Mouse (Mus musculus): ENCODE measurements at regions not wholly inside any gene's neighbourhood (a gene's known extent, or its start where the extent isn't known, plus 50 kb on each side); places are given as distances from the start of the nearest gene placed in this dataset.

DNA sequence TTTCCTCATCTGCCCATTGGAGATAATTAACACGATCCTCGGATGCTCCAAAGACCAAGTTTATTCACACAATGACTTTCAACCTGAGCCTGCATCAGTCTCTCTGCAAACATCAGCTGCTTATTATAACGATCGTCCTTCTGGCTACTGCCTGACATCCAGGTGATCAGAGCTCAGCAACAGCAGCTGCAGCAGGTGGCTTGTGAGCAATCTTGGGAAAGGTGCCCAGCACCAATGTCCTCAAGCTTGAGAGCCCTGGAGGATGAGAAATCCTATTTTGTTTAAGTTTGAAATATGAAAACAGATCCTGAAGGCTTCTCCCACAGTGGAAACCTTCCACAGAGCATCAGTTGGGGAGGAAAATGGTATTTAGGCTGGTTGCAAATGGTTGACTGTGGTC is 242.8 kb downstream of the Prdm2 start:
- in situ Hi-C loops (cut with MboI, MseI) = no loop called here

DNA sequence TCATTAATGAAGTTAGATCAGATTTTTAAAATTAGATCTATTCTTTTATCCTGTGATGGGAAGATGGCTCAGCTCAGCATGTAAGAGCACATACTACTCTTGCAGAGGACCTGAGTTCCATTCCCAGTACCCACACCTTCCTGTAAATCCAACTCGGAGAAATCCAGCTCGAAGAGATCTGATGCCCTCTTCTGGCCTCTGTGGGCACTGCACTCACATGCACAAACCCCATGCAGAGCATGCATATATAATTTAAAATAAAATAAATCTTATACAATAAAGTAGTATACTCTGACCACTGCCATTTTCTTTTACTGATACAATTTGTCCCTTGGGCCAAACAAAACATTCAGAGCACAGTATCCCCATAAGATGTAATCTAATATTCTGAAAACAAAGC is 245.2 kb downstream of the Prdm2 start:
- in situ Hi-C loops (cut with MboI, MseI) = no loop called here

DNA sequence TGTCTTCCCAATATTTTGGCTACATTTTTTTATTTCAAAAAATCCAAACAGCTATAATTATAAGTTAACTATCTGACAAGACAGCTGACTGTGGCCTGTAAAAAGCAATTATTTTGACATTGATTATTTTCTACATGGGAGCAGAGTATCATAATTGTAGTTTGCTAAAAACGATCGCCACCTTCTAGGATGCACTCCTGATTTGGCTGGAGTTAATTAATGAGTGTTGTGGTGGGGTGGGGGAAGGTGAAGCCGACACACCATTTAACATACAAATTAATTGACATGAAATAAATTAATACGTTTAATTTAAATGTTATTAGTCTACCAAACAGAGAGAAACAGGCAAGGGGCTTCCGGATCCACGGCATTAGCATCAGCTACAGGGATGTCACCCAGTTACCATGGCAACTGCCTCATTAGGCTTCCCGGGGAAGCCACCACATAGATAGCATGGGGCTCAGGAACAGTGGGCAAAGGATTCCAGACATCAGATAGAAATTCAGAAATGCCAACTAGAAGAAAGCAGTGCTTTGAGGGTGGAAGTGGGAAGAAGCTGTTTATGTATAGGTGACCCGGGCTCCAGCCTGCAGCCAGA is 255.9 kb downstream of the Prdm2 start:
- in situ Hi-C loops (cut with MboI, MseI) = no loop called here

DNA sequence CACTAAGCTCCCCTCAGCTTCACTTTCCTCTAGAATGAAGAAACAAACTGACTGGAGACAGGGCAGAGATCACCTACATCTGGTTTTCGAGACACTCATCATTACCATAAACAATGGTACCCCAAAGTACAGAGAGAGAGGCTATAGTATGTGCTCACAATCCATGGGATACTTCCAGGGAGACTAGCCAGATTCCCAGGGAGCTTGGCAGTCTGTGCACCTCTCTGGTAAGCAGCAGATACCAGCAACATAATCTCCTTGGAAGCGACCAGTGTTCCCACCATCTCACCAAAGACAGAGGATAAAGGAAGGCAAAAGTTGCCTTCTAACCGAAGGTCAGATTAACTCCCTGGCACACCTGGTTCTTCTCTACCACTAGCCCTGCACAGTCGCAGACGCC is 256.4 kb downstream of the Prdm2 start:
- in situ Hi-C loops (cut with MboI, MseI) = no loop called here

DNA sequence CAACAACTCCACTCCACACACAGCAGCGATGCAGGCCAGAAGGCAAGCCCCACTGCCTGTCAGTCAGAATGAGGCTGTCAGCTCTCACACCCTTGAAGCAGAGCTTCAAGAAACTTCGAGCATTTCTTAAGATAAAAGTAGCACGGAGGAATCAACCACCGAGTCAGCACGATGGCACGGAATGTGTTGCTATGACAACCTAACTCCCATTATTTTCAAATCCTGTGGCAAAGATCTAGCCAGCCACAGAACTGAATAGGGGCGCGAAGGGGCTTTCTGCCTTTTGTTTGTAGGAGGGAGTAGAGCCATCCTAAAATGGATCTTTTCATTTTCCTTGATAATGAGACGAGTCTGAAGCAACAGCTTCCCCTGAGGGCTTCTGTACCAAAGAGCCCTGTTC is 259.1 kb downstream of the Prdm2 start:
- in situ Hi-C loops (cut with MboI, MseI) = no loop called here

DNA sequence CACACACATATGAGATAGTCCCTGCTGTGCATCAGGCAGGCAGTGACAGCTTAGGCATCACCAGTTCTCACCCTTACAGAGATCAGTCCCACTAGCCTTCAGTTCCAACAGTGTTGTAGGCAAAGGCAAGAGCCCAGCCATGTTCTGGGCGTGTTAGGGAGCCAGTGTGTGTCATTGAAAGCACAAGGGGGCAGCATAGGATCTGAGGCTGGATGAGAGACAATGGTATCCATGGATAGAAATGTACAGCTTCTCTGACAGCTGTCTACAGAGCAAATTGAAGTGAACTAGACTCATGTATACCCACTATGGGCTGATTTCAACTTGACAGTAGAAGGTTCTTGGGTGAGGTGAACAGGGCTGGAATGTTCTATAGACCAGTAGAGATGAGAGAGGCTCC is 259.9 kb downstream of the Prdm2 start:
- in situ Hi-C loops (cut with MboI, MseI) = no loop called here

DNA sequence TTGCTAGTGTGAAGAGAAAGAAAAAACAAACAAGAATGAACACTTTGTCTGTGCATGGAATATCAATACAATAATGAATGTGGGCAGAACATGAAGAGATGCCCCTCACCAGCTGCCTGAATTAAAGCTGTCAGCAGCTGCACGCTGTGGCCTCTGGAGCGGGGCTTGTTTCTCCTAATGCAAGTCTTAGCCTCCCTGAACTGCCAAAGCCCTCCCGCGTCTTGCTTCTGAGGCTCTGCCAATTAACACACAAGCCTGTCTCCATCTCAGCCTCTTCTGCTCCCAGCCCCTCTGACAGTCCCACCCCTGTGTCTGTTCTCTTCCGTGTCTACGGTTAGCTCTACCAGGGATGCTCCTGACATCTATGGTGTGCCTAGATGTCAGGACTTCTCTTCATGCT is 265.1 kb downstream of the Prdm2 start:
- in situ Hi-C loops (cut with MboI, MseI) = no loop called here

DNA sequence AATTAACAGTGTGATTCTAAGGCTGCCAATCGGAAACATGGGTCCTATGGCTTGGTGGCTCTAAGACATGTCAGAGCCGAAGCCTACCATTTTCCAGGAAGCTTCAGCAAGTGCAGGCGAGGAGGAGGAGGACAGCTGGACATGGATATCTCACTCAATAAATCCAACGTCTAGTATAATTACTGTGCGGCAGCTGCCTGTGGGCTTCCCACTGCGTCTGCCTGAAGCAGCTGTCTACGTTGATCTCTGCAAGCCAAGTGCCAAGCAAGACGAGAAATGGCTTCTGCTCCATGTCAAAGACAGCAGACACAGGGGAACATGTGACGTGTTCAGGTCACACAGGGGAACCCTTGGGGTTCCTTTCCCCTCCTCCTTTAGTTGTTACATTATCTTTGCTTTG is 279.2 kb downstream of the Prdm2 start:
- in situ Hi-C loops (cut with MboI, MseI) = no loop called here

DNA sequence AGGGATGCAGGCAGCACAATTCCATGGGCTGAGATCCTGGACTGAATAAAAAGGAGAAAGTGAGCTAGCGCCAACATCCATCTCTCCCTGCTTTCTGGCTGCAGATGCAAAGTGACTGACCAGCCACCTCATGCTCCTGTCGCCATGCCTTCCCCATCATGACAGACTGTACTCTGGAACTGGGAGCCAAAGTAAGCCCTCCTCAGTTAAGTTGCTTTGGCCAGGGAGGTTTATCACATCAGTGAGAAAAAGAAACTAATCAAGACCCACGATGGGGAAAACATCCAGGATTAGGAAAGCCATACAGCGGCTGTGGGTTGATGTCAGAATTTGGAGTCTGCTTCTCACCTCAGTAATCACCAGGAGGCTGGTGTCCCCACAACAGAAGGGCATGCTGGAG is 283.6 kb downstream of the Prdm2 start:
- in situ Hi-C loops (cut with MboI, MseI) = no loop called here

DNA sequence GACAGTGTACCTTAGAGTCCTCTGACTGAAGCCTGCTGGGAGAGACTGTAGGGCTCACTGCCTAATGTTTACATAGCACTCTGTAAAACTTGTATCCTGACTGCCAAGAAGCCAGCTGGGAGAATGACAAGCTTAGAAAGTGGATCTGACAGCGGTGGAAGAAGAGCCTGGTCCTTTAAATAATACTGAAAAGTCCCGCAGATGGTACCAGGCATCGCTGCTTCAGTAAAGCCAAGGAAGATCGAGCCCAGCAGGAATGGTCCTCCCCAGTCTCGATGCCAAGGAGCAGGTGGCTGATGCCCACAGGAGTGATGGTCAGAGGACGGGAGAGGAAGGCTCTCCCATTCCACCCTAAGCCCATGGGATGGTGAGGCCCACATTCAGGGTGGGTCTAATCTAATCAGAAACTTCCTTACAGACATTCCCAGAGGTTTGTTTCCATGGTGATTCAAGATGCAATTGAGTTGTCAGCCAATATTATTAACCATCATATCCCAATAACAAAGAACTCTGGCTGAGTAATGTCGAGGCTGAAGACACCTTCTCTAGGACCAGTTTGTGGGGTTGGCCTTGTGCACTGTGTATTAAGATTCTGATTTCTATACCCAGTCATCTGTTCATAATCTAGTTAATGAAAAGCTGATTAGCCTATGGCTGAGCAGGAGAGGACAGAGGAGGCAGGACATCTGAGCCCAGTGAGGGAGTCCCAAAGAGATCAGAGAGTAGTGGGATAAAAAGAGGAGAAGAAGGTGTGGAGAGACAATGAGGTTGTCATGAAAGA is 285.3 kb downstream of the Prdm2 start:
- in situ Hi-C loops (cut with MboI, MseI) = no loop called here

DNA sequence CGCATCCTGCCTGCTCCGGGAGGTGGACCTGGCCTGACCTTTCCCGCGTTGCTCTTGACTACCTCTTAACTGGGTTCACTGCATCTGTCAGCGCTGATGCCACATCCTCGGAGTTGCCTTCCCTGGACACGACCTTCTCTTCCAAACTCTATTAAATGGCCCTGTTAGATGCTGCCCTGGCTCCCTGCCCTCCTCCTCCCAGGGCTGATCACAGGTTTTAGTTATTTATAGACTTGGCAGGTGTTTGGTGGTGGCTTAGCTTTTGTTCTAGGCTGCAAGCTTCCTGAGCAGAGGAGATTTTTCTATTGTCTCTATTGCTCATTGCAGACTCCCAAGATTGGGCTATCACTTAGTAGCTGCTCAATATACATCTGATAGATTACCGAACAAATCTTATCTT is 287.7 kb downstream of the Prdm2 start:
- in situ Hi-C loops (cut with MboI, MseI) = no loop called here

DNA sequence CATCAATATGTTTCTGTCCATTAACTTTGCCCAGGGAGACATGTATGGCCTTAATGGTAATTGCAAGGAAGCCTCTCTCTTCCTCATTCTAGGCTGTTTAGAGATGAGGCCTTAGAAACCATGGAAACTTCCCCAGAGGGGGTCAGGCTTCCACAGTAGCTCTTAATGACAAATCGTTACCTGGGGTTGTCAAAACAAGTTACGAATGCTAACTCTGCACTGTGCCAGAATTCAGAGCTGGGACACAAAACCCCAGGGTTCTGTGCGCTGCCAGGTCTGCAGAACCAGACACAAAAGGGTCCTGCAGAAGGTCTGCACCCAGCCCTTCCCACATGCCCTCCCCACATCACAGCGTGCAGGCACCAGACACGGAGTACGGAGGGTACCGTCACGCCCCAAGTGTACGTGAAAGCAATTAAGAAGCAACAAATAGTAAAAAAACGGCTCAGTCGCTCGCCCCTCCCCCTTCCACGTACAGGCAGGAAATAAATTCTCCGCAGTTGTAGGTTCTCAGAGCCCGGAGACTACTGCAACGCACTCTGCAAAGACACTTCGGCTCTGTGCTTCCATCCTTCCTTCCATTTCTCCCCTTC is 303.3 kb downstream of the Prdm2 start:
- in situ Hi-C loops (cut with MboI, MseI) = no loop called here

DNA sequence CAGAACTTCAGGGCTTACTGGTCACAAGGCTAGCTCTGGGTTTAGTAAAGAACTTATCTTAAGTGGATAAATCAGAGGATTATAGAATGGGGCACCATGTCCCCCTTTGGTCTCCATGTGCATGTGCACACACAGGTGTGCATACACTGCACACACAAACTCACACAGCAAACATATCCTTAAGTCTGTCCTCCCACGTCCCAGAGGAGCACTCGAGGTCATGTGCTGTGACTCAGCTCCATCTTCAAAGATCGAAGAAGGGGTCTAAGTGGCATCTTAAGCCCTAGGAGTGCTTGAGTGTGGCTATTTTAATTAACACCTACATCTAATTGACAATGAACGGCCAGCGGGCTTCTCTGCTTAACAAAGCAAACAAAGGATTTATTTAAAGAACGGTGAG is 304.0 kb downstream of the Prdm2 start:
- in situ Hi-C loops (cut with MboI, MseI) = no loop called here

DNA sequence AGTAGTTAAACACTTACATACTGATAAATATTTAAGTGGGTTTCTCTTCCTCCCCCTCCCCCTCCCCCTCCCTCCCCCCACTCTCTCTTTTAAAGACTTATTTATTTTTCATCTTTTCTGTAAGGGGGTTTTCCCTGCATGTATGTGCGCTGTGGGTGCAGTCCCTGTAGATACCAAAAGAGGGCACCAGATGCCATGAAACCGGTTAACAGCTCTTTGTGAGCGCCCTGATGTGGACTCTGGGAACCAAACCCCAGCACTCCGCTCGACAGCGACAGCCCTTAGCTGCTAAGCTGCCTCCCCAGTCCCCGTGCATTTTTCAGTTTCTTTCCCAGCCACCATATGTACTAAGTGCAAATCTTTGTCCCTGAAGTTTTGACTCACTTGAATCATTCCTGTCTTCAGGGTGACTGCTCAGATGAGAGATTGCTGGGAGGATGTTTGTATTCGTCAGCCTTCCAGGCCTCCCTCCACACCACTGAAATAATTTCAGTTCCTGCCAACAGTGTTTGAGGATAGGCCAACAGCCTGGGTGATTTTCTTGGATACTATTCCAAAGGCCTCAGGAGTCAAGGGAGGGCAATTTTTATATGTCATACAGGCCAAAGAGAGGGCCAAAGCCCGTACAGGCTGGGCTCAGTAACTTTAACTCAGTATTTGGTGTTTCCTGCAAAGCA is 309.3 kb downstream of the Prdm2 start:
- in situ Hi-C loops (cut with MboI, MseI) = no loop called here

DNA sequence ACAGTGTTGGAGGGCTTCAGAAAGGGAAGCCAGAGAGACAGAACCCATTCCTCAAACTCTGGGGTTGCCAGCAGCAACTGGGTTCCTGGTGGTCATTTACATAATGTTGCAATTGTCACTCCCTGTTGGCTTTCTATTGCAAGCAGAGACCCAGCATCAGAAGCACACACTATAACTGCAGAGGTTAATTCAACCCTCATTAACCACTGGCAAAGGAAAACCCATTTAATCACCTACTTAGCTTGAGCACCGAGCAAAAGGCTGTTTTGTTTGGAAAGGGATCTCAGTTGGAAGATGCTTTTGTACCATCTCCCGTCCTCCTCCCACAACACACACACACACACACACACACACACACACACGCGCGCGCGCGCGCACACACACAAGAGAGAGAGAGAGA is 312.0 kb downstream of the Prdm2 start:
- in situ Hi-C loops (cut with MboI, MseI) = no loop called here

DNA sequence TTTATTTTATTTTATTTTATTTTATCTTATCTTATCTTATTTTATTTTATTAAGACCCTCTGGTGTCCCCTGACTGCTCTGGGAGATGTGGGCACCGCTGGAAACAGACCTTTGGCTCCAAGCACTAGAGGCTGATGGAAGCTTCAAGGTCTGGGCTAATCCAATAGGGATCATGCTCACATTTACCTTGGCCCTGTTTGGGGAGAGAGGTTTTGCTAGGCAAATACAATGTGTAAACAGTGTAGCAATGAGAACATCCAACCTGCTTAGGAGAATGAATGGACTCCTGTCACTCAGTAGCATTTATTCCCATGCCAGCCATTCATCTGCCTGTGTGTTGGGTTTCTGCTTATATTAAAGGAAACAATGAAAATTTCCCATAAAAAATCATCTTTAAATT is 313.8 kb downstream of the Prdm2 start:
- in situ Hi-C loops (cut with MboI, MseI) = no loop called here

DNA sequence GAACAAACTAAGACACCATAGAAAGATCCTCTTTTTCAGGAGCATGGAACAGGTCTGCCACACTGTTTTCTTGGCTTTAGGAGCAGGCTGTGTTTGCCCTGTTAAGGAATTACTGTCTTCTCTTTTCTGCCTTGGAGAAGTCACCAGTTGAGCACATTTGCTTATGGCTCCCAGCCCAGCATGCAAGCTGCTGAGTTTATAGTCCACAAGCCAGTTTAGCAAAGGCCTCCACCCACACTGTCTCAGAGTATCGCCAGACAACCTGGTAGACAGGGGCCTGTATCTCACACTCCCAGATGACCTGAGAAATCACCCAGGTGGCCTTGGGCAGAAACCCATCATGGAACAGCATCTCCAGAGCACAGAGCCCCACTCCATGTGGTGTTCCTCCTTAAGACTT is 322.1 kb downstream of the Prdm2 start:
- in situ Hi-C loops (cut with MboI, MseI) = no loop called here

DNA sequence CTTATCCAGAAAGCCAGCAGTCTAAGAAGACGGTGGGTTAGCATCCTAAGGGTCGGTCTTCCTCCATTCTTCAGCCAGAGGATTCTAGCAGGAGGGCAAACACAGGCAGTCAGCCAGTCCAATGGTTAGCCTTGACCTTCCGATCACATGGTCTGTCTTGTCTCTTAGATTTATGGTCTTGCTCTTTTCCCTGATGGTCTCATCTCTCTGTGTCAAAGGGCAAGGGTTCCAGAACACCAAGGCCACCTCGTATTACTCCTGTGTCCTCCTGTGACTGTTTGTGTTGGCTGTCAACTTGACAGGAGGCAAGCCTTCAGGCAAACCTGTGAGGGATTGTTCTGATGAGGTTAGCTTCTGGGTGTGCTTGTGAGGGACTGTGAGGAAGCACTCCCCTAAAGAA is 323.9 kb downstream of the Prdm2 start:
- in situ Hi-C loops (cut with MboI, MseI) = no loop called here

DNA sequence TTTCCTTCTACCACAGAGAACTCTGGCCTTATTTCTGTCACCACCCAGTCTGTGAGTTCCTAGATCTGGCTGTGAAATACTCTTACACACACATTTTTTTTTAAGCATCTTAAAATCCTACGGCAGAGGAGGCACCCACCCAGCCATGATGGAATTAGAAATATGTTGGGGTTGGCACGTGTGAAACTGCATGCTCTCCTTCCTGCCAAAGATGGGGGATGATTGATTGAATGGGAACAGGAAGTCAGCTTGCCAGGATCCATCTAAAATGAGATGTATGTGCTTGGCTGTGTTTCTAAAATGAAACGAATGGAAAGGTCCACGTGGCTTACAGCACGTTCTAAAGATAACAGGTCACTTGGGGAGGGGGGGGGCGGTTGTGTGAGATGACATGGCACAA is 324.9 kb downstream of the Prdm2 start:
- in situ Hi-C loops (cut with MboI, MseI) = no loop called here

DNA sequence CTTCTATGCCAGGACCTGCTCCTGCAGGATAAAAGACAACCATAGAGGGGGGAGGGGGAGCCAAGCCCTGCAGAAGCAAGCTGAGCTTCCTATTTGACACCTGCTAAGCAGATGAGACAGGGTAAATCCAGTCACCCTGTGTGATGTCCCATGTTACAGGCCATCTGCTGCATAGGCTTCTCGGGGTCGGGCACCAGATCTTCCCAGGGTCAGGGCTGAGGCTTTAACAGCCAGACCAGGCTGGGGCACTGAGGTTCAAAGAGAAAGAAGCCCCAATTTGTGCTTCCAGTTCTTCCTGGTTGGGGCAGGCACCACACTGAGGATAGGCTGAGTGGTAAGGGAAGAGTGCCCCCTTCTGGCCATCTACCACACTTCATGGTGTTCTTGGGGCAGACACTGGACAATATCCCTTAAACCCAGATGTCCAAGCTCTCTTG is 332.5 kb downstream of the Prdm2 start:
- in situ Hi-C loops (cut with MboI, MseI) = no loop called here

DNA sequence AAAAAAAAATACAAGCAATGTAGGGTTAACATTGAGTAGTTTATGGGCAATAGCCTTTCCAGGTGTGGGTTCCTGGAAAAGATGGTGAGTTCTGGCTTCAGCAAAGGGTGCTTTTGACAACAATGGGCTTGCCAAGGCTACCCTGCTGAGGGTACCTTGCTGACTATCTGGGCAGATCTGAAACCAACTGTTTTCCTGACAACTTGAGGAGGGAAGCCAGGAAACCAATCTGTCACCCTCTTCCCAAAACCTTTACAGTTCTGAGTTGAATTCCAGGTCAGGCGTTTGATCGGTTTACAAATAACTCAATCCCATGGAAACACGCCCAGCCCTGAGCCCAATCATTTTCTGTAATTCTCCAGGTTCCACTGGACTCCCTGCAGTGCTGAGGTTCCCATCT is 336.6 kb downstream of the Prdm2 start:
- in situ Hi-C loops (cut with MboI, MseI) = no loop called here

DNA sequence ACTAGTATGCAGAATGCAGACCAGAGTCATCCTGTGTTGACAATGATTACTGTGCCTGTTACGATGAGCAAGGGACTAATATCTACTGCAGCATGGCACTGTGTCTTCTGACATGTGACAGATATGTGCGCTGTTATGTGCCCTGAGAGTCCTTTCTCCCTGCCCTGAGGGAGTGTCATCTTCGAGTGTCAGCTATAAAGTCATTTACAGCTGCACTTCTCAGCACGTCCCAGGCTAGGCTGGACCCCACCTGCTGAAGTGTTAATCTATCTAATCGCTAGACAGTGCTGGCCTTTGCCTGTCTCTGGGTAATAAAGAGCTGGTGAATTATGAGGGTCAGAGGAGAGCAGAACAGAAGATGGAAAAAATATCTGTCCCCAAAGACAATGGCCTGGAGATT is 337.7 kb downstream of the Prdm2 start:
- in situ Hi-C loops (cut with MboI, MseI) = no loop called here

DNA sequence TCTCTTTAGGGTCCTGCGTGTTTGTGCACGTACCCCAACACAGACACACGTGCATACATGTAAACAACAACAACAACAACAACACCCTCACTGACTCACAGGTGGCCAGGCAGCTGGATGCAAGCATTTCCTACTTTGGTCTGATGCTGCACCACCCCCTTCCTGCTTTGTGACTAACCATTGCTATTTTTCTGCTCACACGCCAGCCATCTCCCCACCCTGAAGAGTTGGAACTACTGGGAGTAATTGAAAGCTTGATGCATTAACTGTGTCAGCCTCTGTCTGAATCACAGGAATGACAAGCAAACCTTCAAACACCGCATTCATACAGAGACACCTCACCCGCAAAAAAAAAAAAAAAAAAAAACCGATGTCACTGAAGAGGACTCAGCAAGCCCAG is 346.5 kb downstream of the Prdm2 start:
- in situ Hi-C loops (cut with MboI, MseI) = no loop called here

Measured in T-helper 1 cell (primary cell).